Mouse (Mus musculus): ENCODE measurements around the gene Trim28. TPM values are rescaled to one million over a fixed set of nuclear protein-coding genes. Genes with fewer than 3 reads are reported as not detected.

The Trim28 gene
- polyA plus RNA-seq, 1 experiment from 2014 or later, result 122 TPM

DNA sequence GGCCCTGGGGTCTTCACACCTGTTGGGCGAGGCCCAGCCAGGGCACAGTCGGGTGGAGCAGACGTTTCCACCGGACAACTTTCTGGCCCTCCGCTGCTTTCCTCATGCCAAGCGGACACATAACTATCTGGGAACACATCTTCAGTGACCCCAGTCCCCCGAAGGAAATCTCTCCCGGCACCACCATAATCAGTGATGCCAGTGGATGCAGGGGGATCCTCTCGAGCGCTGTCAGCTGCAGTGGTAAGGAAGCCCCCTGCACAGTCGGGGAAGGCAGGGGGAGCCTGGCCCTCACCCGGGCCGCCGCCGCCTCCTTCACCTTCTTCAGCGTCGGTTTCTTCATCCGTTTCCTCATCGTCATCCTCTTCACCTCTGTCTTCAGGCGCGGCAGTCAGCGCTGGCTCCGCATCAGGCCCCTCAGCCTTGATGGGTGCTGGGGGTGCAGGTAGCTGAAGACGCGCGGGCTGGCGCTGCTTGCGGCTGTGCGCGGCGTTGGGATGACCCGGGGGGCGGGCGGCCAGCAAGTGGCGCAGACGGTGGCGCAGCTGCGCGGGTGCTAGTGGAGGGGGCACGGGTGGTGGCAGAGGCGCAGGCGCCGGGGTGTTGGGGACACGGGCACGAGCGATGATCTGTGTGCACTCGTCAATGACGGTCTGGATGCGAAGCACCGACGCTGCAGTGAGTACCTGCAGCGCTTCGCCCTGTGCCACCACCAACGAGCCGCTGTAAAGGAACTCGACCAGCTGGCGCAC lies 8.6 kb downstream of the Trim28 start:
- H3K9me3 ChIP-seq (replicated peaks; ENCODE audit: control insufficient read depth, low read length), result no peaks in the 10 kb centered on the region
- 57% methylated on average over 57 of the region's 57 CpGs for WGBS
- H3K27ac ChIP-seq (ENCODE audit: low read length), result no peak overlapping the region
- peaks cover 11% of the 10 kb centered on the region for H3K4me1 ChIP-seq (ENCODE audit: control insufficient read depth, insufficient read depth, low read length)
- no peaks in the 10 kb centered on the region for H3K27me3 ChIP-seq (ENCODE audit: control insufficient read depth, insufficient read depth, low read length)
- H3K4me3 ChIP-seq (replicated peaks; ENCODE audit: low read length), result no peak overlapping the region
- ATAC-seq (ENCODE audit: insufficient read depth, low FRiP score), result no peak
- H3K4me2 ChIP-seq (ENCODE audit: low read depth, low read length), result no peak overlapping the region
- peak overlapping the region; percentile 46; the same call in 1 of the 2 replicates for H3K9ac ChIP-seq (ENCODE audit: low read length)
- 0 out of 2 replicates have a peak, but pooled peaks cover 12% of the 10 kb centered on the region for H3K36me3 ChIP-seq (ENCODE audit: control insufficient read depth, insufficient read depth, low read length)

GRCm38 (mm10) chr7:13009143-13010004 lies 10.5 kb downstream of the Trim28 start:
- ATAC-seq (ENCODE audit: insufficient read depth, low FRiP score), result peak; percentile 92
- Histone ChIP-seq H3K27ac (ENCODE audit: low read length) (peak overlapping the region; percentile 95), H3K4me2 (ENCODE audit: low read depth, low read length) (peak overlapping the region; percentile 81), H3K9me3 (replicated peaks; ENCODE audit: control insufficient read depth, low read length) (no peaks in the 10 kb centered on the region), H3K9ac (ENCODE audit: low read length) (peak overlapping the region; percentile 89), H3K4me1 (ENCODE audit: control insufficient read depth, insufficient read depth, low read length) (peaks cover 11% of the 10 kb centered on the region), H3K36me3 (ENCODE audit: control insufficient read depth, insufficient read depth, low read length) (0 out of 2 replicates have a peak, but pooled peaks cover 12% of the 10 kb centered on the region), H3K4me3 (replicated peaks; ENCODE audit: low read length) (peak overlapping the region; percentile 71), H3K27me3 (ENCODE audit: control insufficient read depth, insufficient read depth, low read length) (no peaks in the 10 kb centered on the region)
- under 1% methylated on average over 42 of the region's 42 CpGs for WGBS

GRCm38 (mm10) chr7:13010005-13010908 lies 11.3 kb downstream of the Trim28 start, which contains the start of gene Zbtb45:
TSS of gene Zbtb45 (minus strand) at chr7:13010034.
- ATAC-seq (ENCODE audit: insufficient read depth, low FRiP score), result no peak
- Histone ChIP-seq H3K4me2 (ENCODE audit: low read depth, low read length) (peak within 1 kb of the TSS; percentile 81), H3K27ac (ENCODE audit: low read length) (peak within 1 kb of the TSS; percentile 95), H3K9ac (ENCODE audit: low read length) (peak within 1 kb of the TSS; percentile 89), H3K36me3 (ENCODE audit: control insufficient read depth, insufficient read depth, low read length) (0 out of 2 replicates have a peak, but pooled peaks cover 12% of the 10 kb centered on the region), H3K4me3 (replicated peaks; ENCODE audit: low read length) (peak within 1 kb of the TSS; percentile 71), H3K27me3 (ENCODE audit: control insufficient read depth, insufficient read depth, low read length) (no peaks in the 10 kb centered on the region), H3K9me3 (replicated peaks; ENCODE audit: control insufficient read depth, low read length) (no peaks in the 10 kb centered on the region), H3K4me1 (ENCODE audit: control insufficient read depth, insufficient read depth, low read length) (peaks cover 11% of the 10 kb centered on the region)
- WGBS, result 13% methylated on average over 26 of the region's 26 CpGs

GRCm38 (mm10) chr7:13013671-13014070 lies 14.8 kb downstream of the Trim28 start:
- Histone ChIP-seq H3K4me1 (ENCODE audit: control insufficient read depth, insufficient read depth, low read length) (peaks cover 10% of the 10 kb centered on the region), H3K4me3 (replicated peaks; ENCODE audit: low read length) (no peak overlapping the region), H3K27me3 (ENCODE audit: control insufficient read depth, insufficient read depth, low read length) (no peaks in the 10 kb centered on the region), H3K27ac (ENCODE audit: low read length) (no peak overlapping the region), H3K36me3 (ENCODE audit: control insufficient read depth, insufficient read depth, low read length) (no peaks in the 10 kb centered on the region), H3K9me3 (replicated peaks; ENCODE audit: control insufficient read depth, low read length) (no peaks in the 10 kb centered on the region), H3K4me2 (ENCODE audit: low read depth, low read length) (no peak overlapping the region), H3K9ac (ENCODE audit: low read length) (no peak overlapping the region)
- ATAC-seq (ENCODE audit: insufficient read depth, low FRiP score), result no peak
- WGBS, result 63% methylated on average over 4 of the region's 4 CpGs

DNA sequence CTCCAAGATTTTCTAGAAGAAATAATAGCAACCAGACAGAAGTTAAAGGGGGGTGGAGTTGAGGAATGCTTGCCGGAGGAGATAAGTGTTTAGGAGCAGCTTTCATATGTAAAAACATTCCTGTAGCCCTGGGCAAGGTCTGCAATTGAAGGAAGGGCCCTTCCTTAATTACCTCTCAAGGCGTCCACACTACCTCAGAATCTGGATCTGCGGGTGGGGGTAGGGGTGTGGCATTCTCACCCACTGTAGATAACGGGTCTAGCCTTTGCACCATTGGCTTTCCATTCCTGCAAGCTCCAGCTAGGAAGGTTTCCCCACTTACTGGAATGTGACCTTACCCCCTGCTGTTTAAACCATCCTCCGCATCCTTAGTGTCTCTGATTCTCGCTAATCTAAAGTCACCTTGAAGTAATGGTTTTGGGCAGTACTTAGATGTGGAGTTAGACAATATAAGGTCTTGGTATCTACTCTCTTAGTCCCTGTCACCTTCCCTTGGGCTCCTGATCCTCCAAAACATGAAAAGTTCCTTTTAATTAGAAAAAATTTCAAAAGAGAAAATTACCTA lies 15.4 kb downstream of the Trim28 start:
- Histone ChIP-seq H3K4me1 (ENCODE audit: control insufficient read depth, insufficient read depth, low read length) (peaks cover 6% of the 10 kb centered on the region; the same call in 1 of the 2 replicates), H3K4me2 (ENCODE audit: low read depth, low read length) (no peak overlapping the region), H3K27me3 (ENCODE audit: control insufficient read depth, insufficient read depth, low read length) (no peaks in the 10 kb centered on the region), H3K27ac (ENCODE audit: low read length) (no peak overlapping the region), H3K9ac (ENCODE audit: low read length) (no peak overlapping the region), H3K4me3 (replicated peaks; ENCODE audit: low read length) (no peak overlapping the region), H3K9me3 (replicated peaks; ENCODE audit: control insufficient read depth, low read length) (no peaks in the 10 kb centered on the region), H3K36me3 (ENCODE audit: control insufficient read depth, insufficient read depth, low read length) (no peaks in the 10 kb centered on the region)
- no peak for ATAC-seq (ENCODE audit: insufficient read depth, low FRiP score)
- WGBS, result 37% methylated on average over 6 of the region's 6 CpGs

- Histone ChIP-seq H3K4me2 (ENCODE audit: low read depth, low read length) (no peak overlapping the region), H3K36me3 (ENCODE audit: control insufficient read depth, insufficient read depth, low read length) (no peaks in the 10 kb centered on the region), H3K27ac (ENCODE audit: low read length) (no peak overlapping the region), H3K27me3 (ENCODE audit: control insufficient read depth, insufficient read depth, low read length) (no peaks in the 10 kb centered on the region), H3K4me1 (ENCODE audit: control insufficient read depth, insufficient read depth, low read length) (peaks cover 5% of the 10 kb centered on the region; the same call in 1 of the 2 replicates), H3K9me3 (replicated peaks; ENCODE audit: control insufficient read depth, low read length) (no peaks in the 10 kb centered on the region), H3K9ac (ENCODE audit: low read length) (no peak overlapping the region), H3K4me3 (replicated peaks; ENCODE audit: low read length) (no peak overlapping the region)
- no peak for ATAC-seq (ENCODE audit: insufficient read depth, low FRiP score)
- WGBS, result 85% methylated on average over 1 of the region's 1 CpGs
Measured at GRCm38 (mm10) chr7:13015217-13015616, 16.3 kb downstream of the Trim28 start.

DNA sequence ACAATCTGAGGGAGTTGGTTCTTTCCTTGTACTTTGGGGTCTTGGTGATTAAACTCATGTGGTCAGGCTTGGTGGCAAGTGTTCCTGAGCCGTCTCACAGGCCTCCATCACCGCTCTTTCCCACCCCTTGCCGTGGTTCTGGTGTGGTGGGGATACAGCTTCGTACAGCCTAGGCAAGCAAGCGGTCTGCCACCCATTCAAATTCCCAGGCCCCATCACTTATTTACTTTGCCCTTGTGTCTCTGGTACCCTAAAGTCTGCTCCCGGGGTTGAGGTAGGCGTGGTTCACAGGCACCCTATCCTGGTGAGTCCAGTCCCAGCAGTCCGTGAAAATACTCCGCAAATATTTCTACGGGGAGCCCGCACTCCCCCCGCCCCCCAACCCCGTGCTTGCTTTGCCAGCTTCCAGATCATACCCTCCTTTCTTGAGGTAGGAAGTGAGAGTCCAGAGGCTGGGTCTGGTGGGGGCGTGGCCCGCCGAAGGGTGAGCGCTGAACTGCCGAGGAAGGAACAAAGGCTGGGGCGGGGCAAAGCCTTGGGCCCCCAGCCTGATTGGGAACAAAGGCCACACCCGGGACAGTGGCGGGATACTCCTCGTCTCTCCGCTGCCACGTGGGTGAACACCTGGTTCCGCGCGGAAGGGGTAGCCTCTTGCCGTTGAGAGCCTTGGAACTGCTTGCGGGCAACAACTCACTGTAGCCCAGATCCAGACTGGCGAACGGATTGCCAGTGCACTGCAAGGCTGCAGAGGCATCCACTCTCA lies 24.0 kb downstream of the Trim28 start:
- Histone ChIP-seq H3K4me2 (ENCODE audit: low read depth, low read length) (peak overlapping the region; percentile 73), H3K27ac (ENCODE audit: low read length) (peak overlapping the region; percentile 100), H3K27me3 (ENCODE audit: control insufficient read depth, insufficient read depth, low read length) (no peaks in the 10 kb centered on the region), H3K4me1 (ENCODE audit: control insufficient read depth, insufficient read depth, low read length) (peaks cover 22% of the 10 kb centered on the region), H3K4me3 (replicated peaks; ENCODE audit: low read length) (peak overlapping the region; percentile 85), H3K9me3 (replicated peaks; ENCODE audit: control insufficient read depth, low read length) (no peaks in the 10 kb centered on the region), H3K9ac (ENCODE audit: low read length) (peak overlapping the region; percentile 97), H3K36me3 (ENCODE audit: control insufficient read depth, insufficient read depth, low read length) (peaks cover 12% of the 10 kb centered on the region)
- ATAC-seq (ENCODE audit: insufficient read depth, low FRiP score), result peak; percentile 70
- WGBS, result 3% methylated on average over 31 of the region's 31 CpGs

Measured in stomach, embryonic 16.5 days (tissue).